Mouse (Mus musculus) MEL (cell line): ENCODE measurements at regions not wholly inside any gene's neighbourhood (a gene's known extent, or its start where the extent isn't known, plus 50 kb on each side); places are given as distances from the start of the nearest gene placed in this dataset.

Experiments used
- DNase-seq: peaks from one replicate; pipeline ENCODE4 v3.0.0; 2011; ENCODE audit warnings: low read depth, low spot score
- H3K27ac ChIP-seq: 2 replicates; pipeline ENCODE4 v1.5.1; 2012; ENCODE audit warnings: low read depth, mild to moderate bottlenecking, control low read depth, low read length, moderate library complexity; ENCODE audit not compliant: control insufficient read depth
- H3K27me3 ChIP-seq, 2 experiments: fragments of 150-350 bp in 1 of 2; sonication (generic) in 1 of 2; 2 replicates each; pipeline ENCODE4 v1.6.1; 2012; ENCODE audit warnings: low read length in 2 of 2, mild to moderate bottlenecking in 2 of 2, improper control_type of control experiment in 1 of 2, moderate library complexity in 1 of 2; ENCODE audit not compliant: insufficient read depth in 2 of 2, control insufficient read depth in 1 of 2
- H3K36me3 ChIP-seq, 2 experiments: 2 replicates each; pipeline ENCODE4 v1.6.1; 2012 to 2014; ENCODE audit warnings: low read length in 2 of 2, improper control_type of control experiment in 1 of 2, inconsistent platforms in 1 of 2, mild to moderate bottlenecking in 1 of 2; ENCODE audit not compliant: insufficient read depth in 2 of 2, control insufficient read depth in 1 of 2
- H3K4me1 ChIP-seq, 2 experiments: fragments of 150-350 bp in 1 of 2; sonication (generic) in 1 of 2; 2 replicates each; pipeline ENCODE4 v1.6.1; 2012; ENCODE audit warnings: low read length in 2 of 2, improper control_type of control experiment in 1 of 2, mild to moderate bottlenecking in 1 of 2; ENCODE audit not compliant: insufficient read depth in 2 of 2, control insufficient read depth in 1 of 2
- H3K4me3 ChIP-seq, 2 experiments: fragments of 150-350 bp in 1 of 2; sonication (generic) in 1 of 2; 2 replicates each; pipeline ENCODE4 v1.5.1; 2012; ENCODE audit warnings: low read depth in 2 of 2, low read length in 2 of 2, mild to moderate bottlenecking in 2 of 2, moderate library complexity in 2 of 2, control low read depth in 1 of 2, improper control_type of control experiment in 1 of 2; ENCODE audit not compliant: control insufficient read depth in 1 of 2, insufficient read depth in 1 of 2
- H3K79me2 ChIP-seq: 2 replicates; pipeline ENCODE4 v1.6.1; 2012; ENCODE audit warnings: mild to moderate bottlenecking, low read length, moderate library complexity; ENCODE audit not compliant: control insufficient read depth, poor library complexity, insufficient read depth
- H3K9ac ChIP-seq: 2 replicates; pipeline ENCODE4 v1.6.1; 2012; ENCODE audit warnings: low read depth, mild to moderate bottlenecking, control low read depth, low read length, moderate library complexity; ENCODE audit not compliant: control insufficient read depth, poor library complexity, severe bottlenecking
- H3K9me3 ChIP-seq: fragments of 150-350 bp; sonication (generic); replicated peaks from 2 replicates; pipeline ENCODE4 v1.6.1; 2012; ENCODE audit warnings: mild to moderate bottlenecking, low read length, improper control_type of control experiment, moderate library complexity; ENCODE audit not compliant: insufficient read depth
- CTCF ChIP-seq, 3 experiments: IDR thresholded peaks in 2 of 3; conservative IDR thresholded peaks in 1 of 3; 2 replicates each; pipeline ENCODE4 v1.5.1; 2011 to 2012; ENCODE audit warnings: low read length in 3 of 3, low read depth in 2 of 3, mild to moderate bottlenecking in 2 of 3, improper control_type of control experiment in 1 of 3, inconsistent platforms in 1 of 3, mixed read lengths in 1 of 3, moderate library complexity in 1 of 3; ENCODE audit not compliant: control insufficient read depth in 1 of 3, insufficient read depth in 1 of 3, poor library complexity in 1 of 3, severe bottlenecking in 1 of 3
- ELF1 ChIP-seq: IDR thresholded peaks from 2 replicates; pipeline ENCODE4 v1.6.1; 2014; ENCODE audit warnings: low read depth, mild to moderate bottlenecking, inconsistent platforms, low read length, improper control_type of control experiment, moderate library complexity
- ETS1 ChIP-seq: IDR thresholded peaks from 2 replicates; pipeline ENCODE4 v1.6.1; 2012; ENCODE audit warnings: low read depth, mild to moderate bottlenecking, inconsistent platforms, low read length, improper control_type of control experiment, moderate library complexity
- GABPA ChIP-seq: IDR thresholded peaks from 2 replicates; pipeline ENCODE4 v1.6.1; 2012; ENCODE audit warnings: low read depth, mild to moderate bottlenecking, inconsistent platforms, low read length, improper control_type of control experiment, moderate library complexity
- JUND ChIP-seq: IDR thresholded peaks from 2 replicates; pipeline ENCODE4 v1.6.1; 2011; ENCODE audit warnings: low read depth, mild to moderate bottlenecking, improper control_type of control experiment, low read length
- KAT2A ChIP-seq: conservative IDR thresholded peaks from 2 replicates; pipeline ENCODE4 v1.6.1; 2012; ENCODE audit warnings: low read depth, low read length, improper control_type of control experiment, inconsistent platforms
- MAFK ChIP-seq: IDR thresholded peaks from 2 replicates; pipeline ENCODE4 v1.6.1; 2011; ENCODE audit warnings: low read depth, mild to moderate bottlenecking, low read length, improper control_type of control experiment, borderline replicate concordance
- MAX ChIP-seq: IDR thresholded peaks from 2 replicates; pipeline ENCODE4 v1.6.1; 2011; ENCODE audit warnings: low read length, improper control_type of control experiment
- MAZ ChIP-seq: IDR thresholded peaks from 2 replicates; pipeline ENCODE4 v1.6.1; 2012; ENCODE audit warnings: low read depth, mild to moderate bottlenecking, inconsistent platforms, low read length, improper control_type of control experiment
- NELFE ChIP-seq: IDR thresholded peaks from 2 replicates; pipeline ENCODE4 v1.6.1; 2011; ENCODE audit warnings: low read depth, low read length, improper control_type of control experiment
- NRF1 ChIP-seq: IDR thresholded peaks from 2 replicates; pipeline ENCODE4 v1.6.1; 2014; ENCODE audit warnings: low read depth, mild to moderate bottlenecking, inconsistent platforms, low read length, improper control_type of control experiment, moderate library complexity; ENCODE audit not compliant: poor library complexity, insufficient read depth, severe bottlenecking
- POLR2AphosphoS2 ChIP-seq: IDR thresholded peaks from 2 replicates; pipeline ENCODE4 v1.6.1; 2011; ENCODE audit warnings: low read length, improper control_type of control experiment
- SMC3 ChIP-seq: IDR thresholded peaks from 2 replicates; pipeline ENCODE4 v1.6.1; 2011; ENCODE audit warnings: low read depth, low read length, improper control_type of control experiment
- TAL1 ChIP-seq: IDR thresholded peaks from 2 replicates; pipeline ENCODE4 v1.6.1; 2012; ENCODE audit warnings: mild to moderate bottlenecking, inconsistent platforms, low read length, moderate library complexity, mixed read lengths
- UBTF ChIP-seq: IDR thresholded peaks from 2 replicates; pipeline ENCODE4 v1.6.1; 2012; ENCODE audit warnings: low read depth, mild to moderate bottlenecking, inconsistent platforms, low read length, improper control_type of control experiment, moderate library complexity, borderline replicate concordance; ENCODE audit not compliant: insufficient read depth
- USF1 ChIP-seq: IDR thresholded peaks from 2 replicates; pipeline ENCODE4 v1.6.1; 2014; ENCODE audit warnings: low read depth, mild to moderate bottlenecking, inconsistent platforms, low read length, improper control_type of control experiment, moderate library complexity
- USF2 ChIP-seq, 2 experiments: IDR thresholded peaks; 2 replicates each; pipeline ENCODE4 v1.6.1; 2011 to 2012; ENCODE audit warnings: improper control_type of control experiment in 2 of 2, low read length in 2 of 2, borderline replicate concordance in 1 of 2, inconsistent platforms in 1 of 2, low read depth in 1 of 2, mild to moderate bottlenecking in 1 of 2; ENCODE audit not compliant: insufficient read depth in 1 of 2
- ZC3H11A ChIP-seq: IDR thresholded peaks from 2 replicates; pipeline ENCODE4 v1.6.1; 2012; ENCODE audit warnings: low read depth, mild to moderate bottlenecking, inconsistent platforms, low read length, improper control_type of control experiment
- ZMIZ1 ChIP-seq: IDR thresholded peaks from 2 replicates; pipeline ENCODE4 v1.6.1; 2012; ENCODE audit warnings: low read depth, mild to moderate bottlenecking, inconsistent platforms, low read length, improper control_type of control experiment, moderate library complexity
- ZNF384 ChIP-seq: IDR thresholded peaks from 2 replicates; pipeline ENCODE4 v1.6.1; 2012; ENCODE audit warnings: low read depth, mild to moderate bottlenecking, inconsistent platforms, low read length, improper control_type of control experiment

GRCm38 (mm10) chr10:84024901-84025300 is 302.2 kb downstream of the 1500009L16Rik start:
- TF ChIP-seq ETS1 (no peak), UBTF (no peak), MAFK (no peak), ZNF384 (no peak), POLR2AphosphoS2 (no peak), SMC3 (no peak), GABPA (no peak), ELF1 (no peak), KAT2A (no peak), ZC3H11A (no peak), JUND (no peak), NRF1 (no peak), ZMIZ1 (no peak), TAL1 (no peak), MAZ (no peak), USF1 (no peak), MAX (no peak), USF2 (IDR thresholded peaks at IDR 0.05; ENCODE audit: borderline replicate concordance in 1 of 2, insufficient read depth in 1 of 2, low read depth in 1 of 2, low read length in 2 of 2) (no peak)
- no peaks in the 10 kb centered on the region for H3K27me3 ChIP-seq

GRCm38 (mm10) chr10:84026798-84027197 is 304.1 kb downstream of the 1500009L16Rik start:
- TF ChIP-seq NELFE, result no peak
- TF ChIP-seq ETS1, result no peak
- no peak for TF ChIP-seq CTCF (IDR thresholded peaks at IDR 0.05 in 2 of 3, conservative IDR thresholded peaks at IDR 0.05 in 1 of 3; ENCODE audit: control insufficient read depth in 1 of 3, insufficient read depth in 1 of 3, low read depth in 2 of 3, low read length in 3 of 3, poor library complexity in 1 of 3, severe bottlenecking in 1 of 3)
- DNase-seq, result no peak
- H3K9me3 ChIP-seq, result no peaks in the 10 kb centered on the region

More at GRCm38 (mm10) chr10:84024901-84025300, 302.2 kb downstream of the 1500009L16Rik start:
- no peak for DNase-seq
- no peak overlapping the region for H3K4me3 ChIP-seq
- H3K79me2 ChIP-seq, result no peaks in the 10 kb centered on the region
- no peaks in the 10 kb centered on the region for H3K36me3 ChIP-seq
- no peak overlapping the region for H3K9ac ChIP-seq
- H3K4me1 ChIP-seq, result no peaks in the 10 kb centered on the region
- H3K27ac ChIP-seq, result no peak overlapping the region
- H3K9me3 ChIP-seq, result no peaks in the 10 kb centered on the region

More at GRCm38 (mm10) chr10:84026798-84027197, 304.1 kb downstream of the 1500009L16Rik start:
- Histone ChIP-seq H3K27me3 (no peaks in the 10 kb centered on the region), H3K4me3 (no peak overlapping the region), H3K27ac (no peak overlapping the region), H3K9ac (no peak overlapping the region), H3K79me2 (no peaks in the 10 kb centered on the region), H3K4me1 (no peaks in the 10 kb centered on the region), H3K36me3 (no peaks in the 10 kb centered on the region)
